Mouse (Mus musculus): ENCODE measurements around the gene Sox15.
"Not testable (repeated sequence)": the region's sequence is repeated elsewhere in the genome, so short reads cannot be mapped to it uniquely, and the experiment has no call there.

The Sox15 gene

DNA sequence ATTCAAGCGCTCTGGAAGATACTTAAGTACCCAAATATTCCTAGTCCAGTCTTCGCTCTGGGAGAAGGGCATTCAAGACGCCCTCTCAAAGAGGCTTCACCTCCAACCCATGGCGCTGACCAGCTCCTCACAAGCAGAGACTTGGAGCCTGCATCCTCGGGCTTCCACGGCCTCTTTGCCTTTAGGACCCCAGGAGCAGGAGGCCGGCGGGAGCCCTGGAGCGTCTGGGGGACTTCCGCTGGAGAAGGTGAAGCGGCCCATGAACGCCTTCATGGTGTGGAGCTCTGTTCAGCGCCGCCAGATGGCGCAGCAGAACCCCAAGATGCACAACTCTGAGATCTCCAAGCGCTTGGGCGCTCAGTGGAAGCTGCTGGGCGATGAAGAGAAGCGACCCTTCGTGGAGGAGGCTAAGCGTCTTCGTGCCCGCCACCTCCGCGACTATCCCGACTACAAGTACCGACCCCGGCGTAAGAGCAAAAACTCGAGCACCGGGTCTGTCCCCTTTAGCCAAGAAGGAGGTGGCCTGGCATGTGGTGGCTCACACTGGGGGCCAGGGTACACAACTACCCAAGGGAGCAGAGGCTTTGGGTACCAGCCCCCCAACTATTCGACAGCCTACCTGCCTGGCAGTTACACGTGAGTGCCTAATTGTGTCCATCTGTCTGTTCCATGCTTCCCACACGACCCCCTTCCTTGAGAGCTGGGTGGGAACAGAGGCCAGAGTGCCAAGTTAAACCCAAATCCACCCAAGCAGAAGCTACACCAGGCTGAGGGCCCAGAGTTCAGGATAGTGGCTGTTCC lies at the start of gene Sox15:
Gene Sox15, plus strand, starts transcription at position 51 of the 801 bp plus-strand sequence.
- DNase-seq: peak; percentile 68

DNA sequence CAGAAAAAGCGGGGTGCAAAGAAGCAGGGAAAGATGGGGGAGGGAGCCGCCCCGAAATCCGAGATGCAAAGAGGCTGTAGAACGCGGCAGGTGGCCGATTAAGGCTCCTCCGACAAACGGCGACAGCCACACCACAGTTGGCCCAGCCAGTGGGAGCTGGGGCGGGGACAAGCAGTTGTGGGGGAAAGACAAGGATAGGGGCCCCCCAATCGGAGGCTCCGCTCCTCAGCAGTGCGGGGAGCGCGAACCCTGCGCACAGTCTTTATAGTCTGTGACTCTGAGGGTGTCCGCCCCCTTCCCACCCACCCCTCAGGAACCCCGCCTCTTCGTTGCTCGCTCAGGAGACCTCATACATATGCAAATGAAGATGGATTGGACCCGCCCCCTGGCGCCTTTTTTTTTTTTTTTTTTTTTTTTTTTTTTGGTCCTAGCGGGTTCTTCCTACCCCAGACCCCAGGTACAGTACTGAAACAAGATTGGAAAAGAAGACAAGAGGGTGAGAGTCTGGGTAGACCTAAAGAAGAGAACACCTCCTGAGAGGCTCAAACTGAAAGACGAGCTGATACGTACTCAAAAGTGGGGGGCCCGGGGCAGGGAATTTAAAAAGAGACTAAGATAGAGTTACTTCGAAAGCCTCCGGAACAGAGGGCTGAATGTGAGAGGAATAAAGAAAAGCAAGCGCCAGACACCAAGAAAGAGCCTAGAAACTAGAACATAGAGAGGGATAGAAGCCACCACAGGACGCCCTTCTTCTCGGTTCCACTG lies 49.2 kb upstream of the Sox15 start, which contains the start of gene Atp1b2:
Gene Atp1b2, minus strand, starts transcription at position 217 of the 765 bp plus-strand sequence.
- peak; percentile 52 for DNase-seq

- DNase-seq: no peak
Observed at GRCm38 (mm10) chr11:69606491-69606795, 48.7 kb upstream of the Sox15 start.

DNA sequence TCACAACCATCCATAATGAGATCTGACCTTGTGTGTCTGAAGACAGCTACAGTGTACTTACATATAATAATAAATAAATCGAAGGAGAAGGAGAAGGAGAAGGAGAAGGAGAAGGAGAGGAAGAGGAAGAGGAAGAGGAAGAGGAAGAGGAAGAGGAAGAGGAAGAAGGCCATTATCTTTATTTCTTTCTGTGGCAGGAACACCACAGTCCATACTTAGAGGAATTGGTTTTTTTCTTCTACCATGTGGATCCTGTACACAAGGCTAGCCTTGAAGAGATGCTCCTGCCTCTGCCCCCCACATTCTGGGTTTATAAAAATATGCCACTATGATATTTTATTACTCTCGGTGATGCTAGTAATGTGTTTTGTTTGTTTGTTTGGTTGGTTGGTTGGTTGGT lies 48.3 kb upstream of the Sox15 start:
- DNase-seq: no peak

DNA sequence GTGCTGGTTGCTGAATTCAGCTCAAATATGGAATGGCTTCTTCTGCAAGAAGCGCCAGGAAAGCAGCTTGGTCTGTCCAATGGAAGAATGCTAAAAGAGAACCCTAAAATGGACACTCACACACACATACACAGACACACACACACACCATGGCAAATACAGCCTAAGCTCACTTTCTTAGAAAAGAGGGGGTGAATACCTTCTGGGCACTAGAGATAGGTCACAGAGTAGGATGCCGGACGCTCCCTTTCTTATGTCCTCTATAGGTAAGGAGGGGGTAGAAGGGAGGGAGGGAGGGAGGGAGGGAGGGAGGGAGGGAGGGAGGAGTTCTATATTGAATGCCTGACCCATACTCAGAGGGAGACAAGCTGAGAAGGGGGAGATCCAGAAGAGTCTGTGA lies 46.6 kb upstream of the Sox15 start:
- DNase-seq: no peak

- DNase-seq: no peak
Observed at GRCm38 (mm10) chr11:69609416-69609815, 45.7 kb upstream of the Sox15 start.

DNA sequence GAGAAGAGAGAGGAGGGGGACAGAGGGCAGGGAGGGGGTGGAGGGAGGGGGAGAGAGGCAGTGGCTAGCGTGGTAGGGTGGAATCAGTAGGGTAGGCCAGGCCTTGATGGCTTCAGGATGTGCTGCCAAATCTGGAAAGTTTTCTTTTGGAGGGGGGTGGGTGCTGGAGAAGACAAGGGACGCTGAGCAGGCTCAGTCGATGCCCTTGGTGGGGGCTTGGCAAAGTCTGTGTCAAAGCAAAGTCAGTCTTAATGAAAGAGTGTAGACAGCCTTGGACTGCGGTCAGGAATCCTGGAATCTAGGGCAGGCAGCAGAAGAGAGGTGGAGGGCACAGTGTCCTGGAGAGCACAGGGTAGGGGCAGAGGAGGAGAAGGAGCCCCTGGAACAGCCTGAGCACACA lies 44.2 kb upstream of the Sox15 start:
- no peak for DNase-seq

DNA sequence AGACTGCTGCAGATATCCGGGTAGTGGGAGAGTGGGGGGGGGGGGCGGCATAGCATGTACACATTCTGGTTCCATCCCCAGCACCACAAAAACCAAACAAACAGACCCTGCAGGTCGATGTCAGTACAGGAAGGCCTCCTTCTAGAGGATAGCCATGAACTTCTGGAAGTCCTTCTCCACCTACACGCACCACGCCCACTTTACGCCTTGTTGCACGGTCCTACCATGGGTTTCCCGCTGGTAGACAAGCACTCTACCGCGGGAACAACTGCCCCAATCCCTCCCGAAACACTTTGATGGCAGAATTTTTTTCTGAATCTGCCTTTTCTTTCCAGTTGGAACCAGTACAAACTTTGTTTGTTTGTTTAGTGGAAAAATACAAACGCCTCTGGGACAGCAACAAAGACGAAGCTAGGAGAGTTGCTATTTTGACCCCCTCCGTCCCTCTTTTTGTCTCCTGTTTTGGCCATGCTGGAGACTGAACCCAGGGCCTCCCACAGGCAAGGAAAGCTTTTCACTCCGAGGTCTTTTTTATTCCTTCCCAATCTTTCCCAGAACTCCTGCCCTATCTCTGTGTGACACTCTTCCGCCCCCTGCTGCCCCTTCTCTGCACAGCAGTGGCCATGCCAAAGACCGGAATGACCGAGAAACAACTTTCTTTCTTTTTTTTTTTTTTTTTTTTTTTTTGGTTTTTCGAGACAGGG lies 41.4 kb upstream of the Sox15 start:
- peak; percentile 92 for DNase-seq

DNA sequence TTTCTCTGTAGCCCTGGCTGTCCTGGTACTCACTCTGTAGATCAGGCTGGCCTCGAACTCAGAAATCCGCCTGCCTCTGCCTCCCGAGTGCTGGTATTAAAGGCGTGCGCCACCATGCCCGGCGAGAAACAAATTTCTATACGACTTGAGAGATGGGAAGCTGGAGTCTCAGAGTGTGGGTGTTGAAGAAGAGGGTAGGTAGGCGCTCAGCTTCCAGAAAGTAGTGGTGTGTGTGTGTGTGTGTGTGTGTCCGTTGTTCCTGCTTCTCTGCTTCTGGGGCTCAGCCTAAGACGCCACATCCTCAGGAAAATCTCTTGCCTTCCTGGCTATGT lies 40.9 kb upstream of the Sox15 start:
- not testable (repeated sequence) for DNase-seq

DNA sequence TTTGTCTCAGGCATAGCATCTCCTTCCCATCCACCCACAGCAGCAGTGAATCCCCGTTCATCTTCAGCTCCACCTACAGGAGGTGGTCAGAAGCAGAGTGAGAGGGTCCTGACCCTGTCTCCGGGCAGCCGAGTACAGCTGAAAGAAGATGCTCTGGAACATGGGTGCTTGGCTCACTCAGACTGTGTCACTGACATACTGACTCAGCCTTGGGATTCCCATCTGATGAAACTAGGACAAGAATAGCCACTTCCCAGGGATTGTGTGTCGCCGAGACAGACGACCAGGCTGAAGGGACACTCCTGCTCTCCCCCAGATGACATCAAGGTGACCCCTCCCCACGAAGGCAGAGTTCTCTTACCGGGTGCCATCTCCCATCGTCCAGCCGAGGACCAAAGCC lies 38.3 kb upstream of the Sox15 start:
- no peak for DNase-seq

DNA sequence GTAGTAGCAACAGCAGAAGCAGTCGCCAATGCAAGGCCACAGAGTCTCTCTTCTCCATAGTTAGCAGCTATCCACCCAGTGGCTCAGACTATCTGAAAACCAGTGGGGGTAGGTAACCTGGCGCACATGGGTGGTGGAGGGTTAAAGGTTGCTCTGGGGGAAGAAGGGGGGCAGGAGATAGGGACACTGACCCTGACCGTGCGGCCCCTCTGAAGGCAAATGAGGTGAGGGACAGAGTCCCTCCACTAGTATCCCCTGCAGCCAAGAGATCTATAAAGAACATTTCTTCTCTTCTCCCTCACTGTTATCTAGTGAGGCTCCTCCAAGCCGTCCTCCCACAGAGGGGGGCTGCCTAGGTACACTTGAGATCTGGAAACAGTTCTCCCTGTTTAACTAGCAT lies 37.3 kb upstream of the Sox15 start, which contains the start of gene Shbg:
Gene Shbg, minus strand, starts transcription at position 101 of the 400 bp plus-strand sequence.
- DNase-seq: no peak

- no peak for DNase-seq
Observed at GRCm38 (mm10) chr11:69620394-69621081, 34.6 kb upstream of the Sox15 start.

DNA sequence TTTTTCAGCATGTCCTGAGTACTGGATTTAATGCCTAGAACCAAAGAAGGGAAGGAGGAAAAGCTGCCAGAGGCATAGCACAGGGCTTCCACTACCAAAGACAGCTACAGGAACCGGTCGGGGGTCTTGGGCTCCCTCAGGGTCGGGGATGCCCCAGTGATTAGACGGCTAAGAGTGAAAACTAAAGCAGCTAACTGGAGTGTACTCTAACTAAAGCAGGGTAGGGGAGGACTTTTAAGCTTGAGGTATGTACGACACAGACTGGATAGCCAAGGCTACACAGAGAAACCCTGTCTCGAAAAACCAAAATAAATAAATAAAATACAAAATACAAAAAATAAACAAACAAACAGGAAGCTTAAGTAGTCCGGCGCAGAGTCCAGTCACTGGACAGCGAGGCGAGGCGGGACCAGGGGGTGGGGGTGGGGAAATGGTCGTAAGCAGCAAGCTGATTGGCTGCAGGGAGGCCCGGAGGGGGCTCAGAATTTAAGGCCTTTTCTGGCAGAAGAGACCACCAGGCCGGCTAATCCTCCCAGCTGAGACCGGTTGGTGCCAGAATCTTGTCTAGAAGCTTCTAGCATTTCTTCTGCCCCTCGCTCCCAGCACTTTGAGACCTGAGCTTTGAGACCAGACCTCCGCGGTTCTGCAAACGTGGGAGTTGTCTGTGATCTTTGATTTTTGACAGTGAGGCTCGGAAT lies 33.4 kb upstream of the Sox15 start, which contains the start of gene Sat2:
Gene Sat2, plus strand, starts transcription at position 454 of the 698 bp plus-strand sequence.
- DNase-seq: peak; percentile 62

DNA sequence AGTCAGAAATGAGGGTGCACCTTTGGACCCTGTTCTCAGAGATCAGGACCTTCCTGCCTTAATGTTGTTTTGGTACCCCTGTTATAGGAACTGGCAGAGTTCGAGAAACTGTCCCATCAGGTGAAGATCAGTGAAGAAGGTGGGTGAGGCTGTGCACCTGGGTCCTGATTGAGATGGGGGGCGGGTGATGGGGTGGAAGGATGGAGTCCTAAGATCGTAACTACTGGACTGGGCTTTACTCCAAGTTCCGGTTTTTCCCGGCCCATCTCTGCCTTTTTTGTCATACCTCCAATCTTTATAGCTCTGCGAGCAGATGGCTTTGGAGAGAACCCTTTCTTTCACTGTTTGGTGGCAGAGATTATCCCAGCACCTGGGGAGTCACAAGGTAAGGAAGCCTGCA lies 32.7 kb upstream of the Sox15 start:
- DNase-seq: no peak

- DNase-seq: no peak
Observed at GRCm38 (mm10) chr11:69623006-69623405, 32.1 kb upstream of the Sox15 start.

GRCm38 (mm10) chr11:69624339-69624738 lies 30.8 kb upstream of the Sox15 start:
- not testable (repeated sequence) for DNase-seq

- peak; percentile 87 for DNase-seq
Observed at GRCm38 (mm10) chr11:69628286-69628685, 26.8 kb upstream of the Sox15 start.

GRCm38 (mm10) chr11:69629802-69630201 lies 25.3 kb upstream of the Sox15 start:
- no peak for DNase-seq

- DNase-seq: peak; percentile 100
Observed at GRCm38 (mm10) chr11:69632284-69633089, 22.6 kb upstream of the Sox15 start, which contains the start of gene Fxr2. Gene Fxr2 (plus strand): TSS chr11:69632990.

GRCm38 (mm10) chr11:69633128-69633866 lies 21.8 kb upstream of the Sox15 start:
- DNase-seq: no peak

GRCm38 (mm10) chr11:69635471-69635870 lies 19.6 kb upstream of the Sox15 start:
- no peak for DNase-seq

All from kidney, adult 9 months (tissue).